Mouse (Mus musculus) embryonic facial prominence, embryonic 13.5 days (tissue): ENCODE data around the gene Creg1. TPM values are rescaled to one million over a fixed set of nuclear protein-coding genes. Genes with fewer than 3 reads are reported as not detected.
A peak's percentile ranks its signal among the peaks of the same experiment; 100 is the strongest.

ENCODE experiments used
- ATAC-seq: fragments of 200-750 bp; cut with Nextera tagmentation; 2 replicates; pipeline ENCODE4 v1.8.0; 2017; ENCODE audit warnings: low read depth; ENCODE audit not compliant: insufficient number of reproducible peaks, insufficient read depth, low FRiP score, low TSS enrichment
- H3K27ac ChIP-seq: fragments of 300-500 bp; sonication (generic); 2 replicates; pipeline ENCODE4 v1.5.1; 2015; ENCODE audit warnings: moderate library complexity, mild to moderate bottlenecking, inconsistent platforms
- H3K27me3 ChIP-seq: fragments of 300-500 bp; sonication (generic); 2 replicates; pipeline ENCODE4 v1.6.1; 2015; ENCODE audit warnings: mild to moderate bottlenecking, inconsistent platforms
- H3K36me3 ChIP-seq: fragments of 300-500 bp; sonication (generic); 2 replicates; pipeline ENCODE4 v1.6.1; 2015; ENCODE audit warnings: mild to moderate bottlenecking, inconsistent platforms
- H3K4me1 ChIP-seq: fragments of 300-500 bp; sonication (generic); 2 replicates; pipeline ENCODE4 v1.6.1; 2015; ENCODE audit warnings: inconsistent platforms
- H3K4me2 ChIP-seq: fragments of 300-500 bp; sonication (generic); 2 replicates; pipeline ENCODE4 v1.6.1; 2015; ENCODE audit warnings: moderate library complexity, mild to moderate bottlenecking, inconsistent platforms
- H3K4me3 ChIP-seq: fragments of 300-500 bp; sonication (generic); 2 replicates; pipeline ENCODE4 v1.5.1; 2015; ENCODE audit warnings: mild to moderate bottlenecking, inconsistent platforms
- H3K9ac ChIP-seq: fragments of 300-500 bp; sonication (generic); 2 replicates; pipeline ENCODE4 v1.6.1; 2015; ENCODE audit warnings: mild to moderate bottlenecking, inconsistent platforms
- H3K9me3 ChIP-seq: fragments of 300-500 bp; sonication (generic); 2 replicates; pipeline ENCODE4 v1.6.1; 2016; ENCODE audit warnings: inconsistent platforms
- WGBS: fragments of 180-500 bp; shearing (Covaris S2); methylation state at CpG from one replicate; pipeline ENCODE4 v1.1.7; 2015; ENCODE audit warnings: mixed read lengths; 5-methylcytosine and 5-hydroxymethylcytosine counted together
- polyA plus RNA-seq: library from polyadenylated mRNA; unstranded; fragments of >200 nt; fragmentation: Nextera tagmentation; extraction: Ambion mirVana; gene quantifications from 2 replicates; pipeline ENCODE4 v1.2.1, GENCODE M21; 2015

Gene Creg1
- polyA plus RNA-seq, 1 experiment from 2014 or later = 43.8 TPM

GRCm38 (mm10) chr1:165730129-165730528 is 33.4 kb upstream of the Creg1 start:
- no peak overlapping the region for H3K27ac ChIP-seq
- H3K9ac ChIP-seq = no peak overlapping the region
- no peaks in the 10 kb centered on the region for H3K36me3 ChIP-seq
- WGBS = 43% methylated on average over 1 of the region's 1 CpGs
- H3K9me3 ChIP-seq = no peaks in the 10 kb centered on the region
- H3K4me1 ChIP-seq = no peaks in the 10 kb centered on the region; the same call in 1 of the 2 replicates
- H3K4me2 ChIP-seq = no peak overlapping the region
- no peak for ATAC-seq
- no peaks in the 10 kb centered on the region; the same call in 1 of the 2 replicates for H3K27me3 ChIP-seq
- no peak overlapping the region for H3K4me3 ChIP-seq

- ATAC-seq = no peak
- no peaks in the 10 kb centered on the region for H3K9me3 ChIP-seq
- 71% methylated on average over 6 of the region's 6 CpGs for WGBS
Measured at GRCm38 (mm10) chr1:165731553-165731952, 32.0 kb upstream of the Creg1 start.

GRCm38 (mm10) chr1:165734840-165735239 is 28.7 kb upstream of the Creg1 start:
- Histone ChIP-seq H3K27me3 (no peaks in the 10 kb centered on the region; the same call in 1 of the 2 replicates), H3K27ac (no peak overlapping the region), H3K4me3 (no peak overlapping the region), H3K9ac (no peak overlapping the region), H3K36me3 (no peaks in the 10 kb centered on the region), H3K4me1 (no peaks in the 10 kb centered on the region), H3K9me3 (no peaks in the 10 kb centered on the region), H3K4me2 (no peak overlapping the region)
- WGBS = 84% methylated on average over 2 of the region's 2 CpGs
- ATAC-seq = no peak

More at GRCm38 (mm10) chr1:165731553-165731952, 32.0 kb upstream of the Creg1 start:
- Histone ChIP-seq H3K4me3 (no peak overlapping the region), H3K4me2 (no peak overlapping the region), H3K4me1 (no peaks in the 10 kb centered on the region; the same call in 1 of the 2 replicates), H3K9ac (no peak overlapping the region), H3K36me3 (no peaks in the 10 kb centered on the region), H3K27ac (no peak overlapping the region), H3K27me3 (no peaks in the 10 kb centered on the region; the same call in 1 of the 2 replicates)

GRCm38 (mm10) chr1:165735826-165736818 is 27.4 kb upstream of the Creg1 start:
- ATAC-seq = no peak
- 34% methylated on average over 20 of the region's 20 CpGs for WGBS
- peak overlapping the region; percentile 37 for H3K4me2 ChIP-seq

GRCm38 (mm10) chr1:165737451-165737850 is 26.1 kb upstream of the Creg1 start:
- H3K27me3 ChIP-seq = no peaks in the 10 kb centered on the region; the same call in 1 of the 2 replicates
- no peaks in the 10 kb centered on the region for H3K36me3 ChIP-seq
- no peaks in the 10 kb centered on the region for H3K9me3 ChIP-seq
- H3K4me3 ChIP-seq = no peak overlapping the region
- WGBS = 41% methylated on average over 5 of the region's 5 CpGs
- no peak for ATAC-seq
- no peak overlapping the region for H3K27ac ChIP-seq
- no peak overlapping the region for H3K4me2 ChIP-seq
- H3K9ac ChIP-seq = no peak overlapping the region
- H3K4me1 ChIP-seq = no peaks in the 10 kb centered on the region

More at GRCm38 (mm10) chr1:165735826-165736818, 27.4 kb upstream of the Creg1 start:
- H3K9ac ChIP-seq = no peak overlapping the region
- H3K4me1 ChIP-seq = no peaks in the 10 kb centered on the region
- H3K36me3 ChIP-seq = no peaks in the 10 kb centered on the region
- no peaks in the 10 kb centered on the region for H3K9me3 ChIP-seq
- H3K4me3 ChIP-seq = no peak overlapping the region
- H3K27me3 ChIP-seq = no peaks in the 10 kb centered on the region; the same call in 1 of the 2 replicates
- H3K27ac ChIP-seq = no peak overlapping the region

DNA sequence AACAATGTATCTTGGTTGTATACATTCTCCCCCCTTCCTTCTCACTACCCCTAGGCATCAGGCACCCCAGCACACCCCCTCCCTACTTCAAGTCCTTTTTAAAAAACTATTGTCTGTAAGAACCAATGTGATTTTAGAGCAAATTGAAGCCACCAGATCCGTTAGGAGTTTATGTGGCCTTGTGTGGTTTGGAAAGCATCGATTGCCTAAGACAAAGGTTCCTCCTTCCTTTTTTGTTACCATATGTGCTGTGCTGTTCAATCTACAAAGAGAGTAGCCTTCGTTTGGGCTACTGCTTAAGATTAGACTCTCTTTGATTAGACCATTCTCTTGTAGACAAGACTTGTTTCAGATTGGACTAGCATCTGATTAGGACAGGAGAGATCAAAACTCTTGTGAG is 25.7 kb upstream of the Creg1 start:
- WGBS = 56% methylated on average over 3 of the region's 3 CpGs
- Histone ChIP-seq H3K9ac (no peak overlapping the region), H3K4me2 (no peak overlapping the region), H3K36me3 (no peaks in the 10 kb centered on the region), H3K9me3 (no peaks in the 10 kb centered on the region), H3K27me3 (no peaks in the 10 kb centered on the region; the same call in 1 of the 2 replicates), H3K4me3 (no peak overlapping the region), H3K4me1 (no peaks in the 10 kb centered on the region), H3K27ac (no peak overlapping the region)
- ATAC-seq = no peak

DNA sequence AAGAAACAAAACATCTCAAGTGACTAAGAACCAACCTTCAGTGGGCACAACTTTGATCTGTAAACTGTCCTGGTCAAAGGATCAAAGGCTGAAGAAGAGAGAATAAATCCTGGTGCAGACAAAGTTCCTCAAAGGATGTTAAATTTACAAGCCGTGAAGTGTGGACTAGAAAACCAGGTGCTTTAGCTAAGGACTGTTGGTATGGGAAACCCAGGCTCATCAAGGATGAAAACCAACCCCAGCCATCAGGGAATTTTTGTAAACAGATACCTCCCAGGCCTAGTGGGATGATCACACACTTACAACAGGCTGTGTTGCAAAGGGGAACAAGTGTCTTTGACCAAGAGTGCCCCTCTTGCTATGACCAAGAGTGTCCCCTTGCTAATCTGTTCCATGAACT is 24.6 kb upstream of the Creg1 start:
- H3K4me3 ChIP-seq = no peak overlapping the region
- H3K27ac ChIP-seq = no peak overlapping the region
- 65% methylated on average over 1 of the region's 1 CpGs for WGBS
- no peaks in the 10 kb centered on the region for H3K36me3 ChIP-seq
- no peak for ATAC-seq
- H3K27me3 ChIP-seq = no peaks in the 10 kb centered on the region; the same call in 1 of the 2 replicates
- no peaks in the 10 kb centered on the region for H3K9me3 ChIP-seq
- H3K9ac ChIP-seq = no peak overlapping the region
- H3K4me1 ChIP-seq = no peaks in the 10 kb centered on the region
- no peak overlapping the region for H3K4me2 ChIP-seq

DNA sequence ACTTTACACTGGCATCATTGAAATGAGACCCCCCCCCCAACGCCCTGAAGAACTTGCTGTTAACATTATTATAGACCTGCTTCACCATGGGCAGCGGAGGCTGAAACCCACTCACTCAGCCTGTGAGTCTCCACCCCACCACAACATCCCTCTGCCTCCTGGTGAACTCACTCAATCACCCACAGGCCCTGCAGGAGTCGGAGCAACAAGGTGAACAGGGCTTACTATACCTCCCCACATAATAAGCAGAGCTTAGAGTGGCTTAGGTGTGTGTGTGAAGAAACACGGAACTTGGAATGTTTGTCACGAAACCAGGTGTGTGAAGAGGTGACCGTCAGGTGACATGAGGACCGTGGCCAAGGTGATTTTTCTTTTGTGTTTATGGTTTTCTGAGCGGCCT is 21.6 kb upstream of the Creg1 start:
- H3K4me1 ChIP-seq = no peaks in the 10 kb centered on the region
- H3K36me3 ChIP-seq = no peaks in the 10 kb centered on the region
- no peaks in the 10 kb centered on the region for H3K27me3 ChIP-seq
- no peak overlapping the region for H3K4me2 ChIP-seq
- H3K9ac ChIP-seq = no peak overlapping the region
- 79% methylated on average over 8 of the region's 8 CpGs for WGBS
- no peak overlapping the region for H3K4me3 ChIP-seq
- no peaks in the 10 kb centered on the region for H3K9me3 ChIP-seq
- no peak for ATAC-seq
- no peak overlapping the region for H3K27ac ChIP-seq

GRCm38 (mm10) chr1:165748053-165748452 is 15.5 kb upstream of the Creg1 start:
- 60% methylated on average over 11 of the region's 11 CpGs for WGBS
- Histone ChIP-seq H3K4me1 (no peaks in the 10 kb centered on the region), H3K27me3 (no peaks in the 10 kb centered on the region), H3K9me3 (no peaks in the 10 kb centered on the region), H3K4me2 (no peak overlapping the region), H3K36me3 (no peaks in the 10 kb centered on the region), H3K27ac (no peak overlapping the region), H3K4me3 (no peak overlapping the region), H3K9ac (no peak overlapping the region)
- no peak for ATAC-seq

GRCm38 (mm10) chr1:165751142-165751541 is 12.4 kb upstream of the Creg1 start:
- Histone ChIP-seq H3K27me3 (no peaks in the 10 kb centered on the region), H3K4me3 (no peak overlapping the region), H3K9me3 (no peaks in the 10 kb centered on the region; the same call in 1 of the 2 replicates), H3K4me2 (no peak overlapping the region), H3K9ac (no peak overlapping the region), H3K4me1 (no peaks in the 10 kb centered on the region), H3K36me3 (no peaks in the 10 kb centered on the region), H3K27ac (no peak overlapping the region)
- ATAC-seq = no peak

GRCm38 (mm10) chr1:165751838-165752237 is 11.7 kb upstream of the Creg1 start:
- Histone ChIP-seq H3K27me3 (no peaks in the 10 kb centered on the region), H3K27ac (no peak overlapping the region), H3K4me1 (no peaks in the 10 kb centered on the region), H3K4me2 (no peak overlapping the region), H3K4me3 (no peak overlapping the region), H3K36me3 (no peaks in the 10 kb centered on the region), H3K9me3 (no peaks in the 10 kb centered on the region; the same call in 1 of the 2 replicates), H3K9ac (no peak overlapping the region)
- 80% methylated on average over 5 of the region's 5 CpGs for WGBS
- ATAC-seq = no peak

GRCm38 (mm10) chr1:165754205-165754604 is 9.3 kb upstream of the Creg1 start:
- Histone ChIP-seq H3K27ac (no peak overlapping the region), H3K9ac (no peak overlapping the region), H3K4me1 (no peaks in the 10 kb centered on the region), H3K9me3 (no peaks in the 10 kb centered on the region; the same call in 1 of the 2 replicates), H3K27me3 (no peaks in the 10 kb centered on the region), H3K4me3 (no peak overlapping the region), H3K36me3 (no peaks in the 10 kb centered on the region), H3K4me2 (no peak overlapping the region)
- ATAC-seq = no peak
- 85% methylated on average over 6 of the region's 6 CpGs for WGBS
